Mouse (Mus musculus): ENCODE results near the gene Erfe. TPM values are rescaled to one million over a fixed set of nuclear protein-coding genes. Genes with fewer than 3 reads are reported as not detected.

Erfe gene
- polyA plus RNA-seq, 1 experiment from 2014 or later, result 1.1 TPM

DNA sequence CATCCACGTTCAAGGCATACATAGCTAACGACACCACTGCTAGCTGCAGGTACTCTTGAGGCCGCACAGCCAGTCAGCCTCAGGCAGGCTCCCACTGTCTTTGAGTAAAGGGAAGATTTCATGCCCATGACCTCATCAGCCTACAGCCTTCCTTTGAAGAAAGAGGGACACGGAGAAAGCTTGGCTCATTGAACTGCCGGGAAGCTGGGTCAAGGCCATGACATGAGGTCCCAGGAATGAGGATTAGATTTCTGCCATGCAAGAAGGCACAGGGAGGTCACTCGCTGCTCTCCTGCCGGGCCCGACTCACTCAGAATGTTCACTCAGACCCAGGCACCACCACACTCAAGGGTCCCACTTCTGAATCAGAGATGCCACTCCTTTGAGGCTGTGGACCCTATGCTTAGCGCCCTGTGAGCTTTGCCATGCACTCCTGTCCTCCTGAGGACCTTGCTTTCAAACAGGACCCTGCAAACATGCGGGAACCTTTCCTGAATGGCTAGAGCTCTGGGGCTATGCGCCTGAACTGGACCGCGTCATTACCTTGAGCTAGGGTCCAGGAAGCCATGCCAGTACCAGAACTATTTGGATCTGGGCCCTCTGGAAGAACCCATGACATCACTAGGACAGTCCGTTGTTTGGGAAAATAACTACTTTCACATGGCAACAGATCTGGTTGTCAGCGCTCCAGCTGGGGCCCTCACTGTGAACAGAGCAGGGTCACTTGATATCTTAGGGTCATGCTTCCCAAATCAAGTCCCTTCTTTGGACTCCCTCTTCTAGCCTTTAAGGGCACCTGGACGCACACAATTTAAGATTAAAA is 1.2 kb upstream of the Erfe start:
- Histone ChIP-seq H3K27me3 (ENCODE audit: control insufficient read depth, insufficient read depth, low read length) (peaks cover 4% of the 10 kb centered on the region; the same call in 1 of the 2 replicates), H3K4me2 (ENCODE audit: low read depth, severe bottlenecking) (no peak overlapping the region), H3K27ac (replicated peaks; ENCODE audit: low read depth, low read length) (no peak overlapping the region), H3K9ac (ENCODE audit: low read length) (no peak overlapping the region), H3K9me3 (ENCODE audit: control insufficient read depth, low read length) (peaks cover 2% of the 10 kb centered on the region; the same call in 1 of the 2 replicates), H3K4me3 (ENCODE audit: low read depth, low read length) (no peak overlapping the region), H3K36me3 (ENCODE audit: control insufficient read depth, insufficient read depth, low read length) (no peaks in the 10 kb centered on the region), H3K4me1 (ENCODE audit: control insufficient read depth, insufficient read depth, low read length) (peaks cover 8% of the 10 kb centered on the region)
- ATAC-seq (ENCODE audit: insufficient number of reproducible peaks, low FRiP score, low TSS enrichment, low read depth) (no peak), DNase-seq (ENCODE audit: low spot score) (no peak)
- 94% methylated on average over 16 of the region's 16 CpGs for WGBS

GRCm38 (mm10) chr1:91365816-91366214 is 415 bp upstream of the Erfe start:
- Histone ChIP-seq H3K9me3 (ENCODE audit: control insufficient read depth, low read length) (peaks cover 2% of the 10 kb centered on the region; the same call in 1 of the 2 replicates), H3K4me1 (ENCODE audit: control insufficient read depth, insufficient read depth, low read length) (peaks cover 8% of the 10 kb centered on the region), H3K4me2 (ENCODE audit: low read depth, severe bottlenecking) (peak overlapping the region; percentile 92), H3K27ac (replicated peaks; ENCODE audit: low read depth, low read length) (no peak overlapping the region), H3K4me3 (ENCODE audit: low read depth, low read length) (peak overlapping the region; percentile 43), H3K36me3 (ENCODE audit: control insufficient read depth, insufficient read depth, low read length) (no peaks in the 10 kb centered on the region), H3K27me3 (ENCODE audit: control insufficient read depth, insufficient read depth, low read length) (peaks cover 4% of the 10 kb centered on the region; the same call in 1 of the 2 replicates), H3K9ac (ENCODE audit: low read length) (no peak overlapping the region; the same call in 1 of the 2 replicates)
- DNase-seq (ENCODE audit: low spot score), result no peak
- WGBS, result 26% methylated on average over 8 of the region's 8 CpGs
- ATAC-seq (ENCODE audit: insufficient number of reproducible peaks, low FRiP score, low TSS enrichment, low read depth), result no peak

GRCm38 (mm10) chr1:91367295-91367694 is 1.1 kb downstream of the Erfe start:
- DNase-seq (ENCODE audit: low spot score) (no peak), ATAC-seq (ENCODE audit: insufficient number of reproducible peaks, low FRiP score, low TSS enrichment, low read depth) (no peak)
- H3K4me2 ChIP-seq (ENCODE audit: low read depth, severe bottlenecking), result no peak overlapping the region
- 93% methylated on average over 3 of the region's 3 CpGs for WGBS
- peaks cover 2% of the 10 kb centered on the region; the same call in 1 of the 2 replicates for H3K9me3 ChIP-seq (ENCODE audit: control insufficient read depth, low read length)
- peaks cover 8% of the 10 kb centered on the region for H3K4me1 ChIP-seq (ENCODE audit: control insufficient read depth, insufficient read depth, low read length)
- peaks cover 4% of the 10 kb centered on the region; the same call in 1 of the 2 replicates for H3K27me3 ChIP-seq (ENCODE audit: control insufficient read depth, insufficient read depth, low read length)
- no peak overlapping the region for H3K27ac ChIP-seq (replicated peaks; ENCODE audit: low read depth, low read length)
- H3K36me3 ChIP-seq (ENCODE audit: control insufficient read depth, insufficient read depth, low read length), result peaks cover 7% of the 10 kb centered on the region; the same call in 1 of the 2 replicates
- no peak overlapping the region for H3K9ac ChIP-seq (ENCODE audit: low read length)
- H3K4me3 ChIP-seq (ENCODE audit: low read depth, low read length), result no peak overlapping the region

DNA sequence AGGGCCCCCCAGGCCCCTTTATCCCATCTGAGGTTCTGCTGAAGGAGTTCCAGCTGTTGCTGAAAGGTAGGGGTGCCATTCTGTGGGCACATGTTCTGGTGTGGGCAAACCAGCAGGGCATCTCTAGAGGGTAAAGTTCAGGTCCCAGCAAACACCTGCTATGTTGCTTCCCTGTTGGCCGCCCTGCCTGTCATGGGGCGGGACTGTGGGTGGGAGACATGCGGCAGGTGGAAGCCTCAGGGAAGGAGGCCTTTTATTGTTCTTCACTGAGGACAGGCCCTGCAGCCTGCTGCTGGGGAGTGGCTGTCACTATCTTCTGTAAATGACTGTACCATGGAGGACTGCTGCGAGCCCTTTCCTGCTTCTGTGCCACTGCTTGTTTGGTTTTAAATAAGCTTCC is 3.2 kb downstream of the Erfe start:
- peaks cover 8% of the 10 kb centered on the region for H3K4me1 ChIP-seq (ENCODE audit: control insufficient read depth, insufficient read depth, low read length)
- no peak overlapping the region for H3K4me2 ChIP-seq (ENCODE audit: low read depth, severe bottlenecking)
- ATAC-seq (ENCODE audit: insufficient number of reproducible peaks, low FRiP score, low TSS enrichment, low read depth) (no peak), DNase-seq (ENCODE audit: low spot score) (no peak)
- no peak overlapping the region for H3K4me3 ChIP-seq (ENCODE audit: low read depth, low read length)
- H3K9ac ChIP-seq (ENCODE audit: low read length), result no peak overlapping the region
- WGBS, result 77% methylated on average over 4 of the region's 4 CpGs
- no peak overlapping the region for H3K27ac ChIP-seq (replicated peaks; ENCODE audit: low read depth, low read length)
- H3K36me3 ChIP-seq (ENCODE audit: control insufficient read depth, insufficient read depth, low read length), result peaks cover 16% of the 10 kb centered on the region; the same call in 1 of the 2 replicates
- peaks cover 4% of the 10 kb centered on the region; the same call in 1 of the 2 replicates for H3K27me3 ChIP-seq (ENCODE audit: control insufficient read depth, insufficient read depth, low read length)
- no peaks in the 10 kb centered on the region for H3K9me3 ChIP-seq (ENCODE audit: control insufficient read depth, low read length)

GRCm38 (mm10) chr1:91370055-91370454 is 3.8 kb downstream of the Erfe start:
- H3K9me3 ChIP-seq (ENCODE audit: control insufficient read depth, low read length), result no peaks in the 10 kb centered on the region
- H3K4me3 ChIP-seq (ENCODE audit: low read depth, low read length), result no peak overlapping the region
- no peak overlapping the region for H3K4me2 ChIP-seq (ENCODE audit: low read depth, severe bottlenecking)
- no peak overlapping the region for H3K27ac ChIP-seq (replicated peaks; ENCODE audit: low read depth, low read length)
- ATAC-seq (ENCODE audit: insufficient number of reproducible peaks, low FRiP score, low TSS enrichment, low read depth), result no peak
- no peak overlapping the region for H3K9ac ChIP-seq (ENCODE audit: low read length)
- H3K4me1 ChIP-seq (ENCODE audit: control insufficient read depth, insufficient read depth, low read length), result peaks cover 8% of the 10 kb centered on the region
- WGBS, result 90% methylated on average over 23 of the region's 23 CpGs
- DNase-seq (ENCODE audit: low spot score), result no peak
- peaks cover 18% of the 10 kb centered on the region; the same call in 1 of the 2 replicates for H3K36me3 ChIP-seq (ENCODE audit: control insufficient read depth, insufficient read depth, low read length)
- peaks cover 4% of the 10 kb centered on the region; the same call in 1 of the 2 replicates for H3K27me3 ChIP-seq (ENCODE audit: control insufficient read depth, insufficient read depth, low read length)

- no peak for ATAC-seq (ENCODE audit: insufficient number of reproducible peaks, low FRiP score, low TSS enrichment, low read depth)
- DNase-seq (ENCODE audit: low spot score), result no peak
- H3K4me3 ChIP-seq (ENCODE audit: low read depth, low read length), result no peak overlapping the region
- H3K4me2 ChIP-seq (ENCODE audit: low read depth, severe bottlenecking), result no peak overlapping the region
- peaks cover 31% of the 10 kb centered on the region; the same call in 1 of the 2 replicates for H3K36me3 ChIP-seq (ENCODE audit: control insufficient read depth, insufficient read depth, low read length)
- H3K27ac ChIP-seq (replicated peaks; ENCODE audit: low read depth, low read length), result no peak overlapping the region
- no peaks in the 10 kb centered on the region for H3K9me3 ChIP-seq (ENCODE audit: control insufficient read depth, low read length)
- WGBS, result 94% methylated on average over 6 of the region's 6 CpGs
- no peaks in the 10 kb centered on the region for H3K4me1 ChIP-seq (ENCODE audit: control insufficient read depth, insufficient read depth, low read length)
- H3K27me3 ChIP-seq (ENCODE audit: control insufficient read depth, insufficient read depth, low read length), result no peaks in the 10 kb centered on the region
- no peak overlapping the region for H3K9ac ChIP-seq (ENCODE audit: low read length)
Measured at GRCm38 (mm10) chr1:91373414-91373835, 7.2 kb downstream of the Erfe start.

DNA sequence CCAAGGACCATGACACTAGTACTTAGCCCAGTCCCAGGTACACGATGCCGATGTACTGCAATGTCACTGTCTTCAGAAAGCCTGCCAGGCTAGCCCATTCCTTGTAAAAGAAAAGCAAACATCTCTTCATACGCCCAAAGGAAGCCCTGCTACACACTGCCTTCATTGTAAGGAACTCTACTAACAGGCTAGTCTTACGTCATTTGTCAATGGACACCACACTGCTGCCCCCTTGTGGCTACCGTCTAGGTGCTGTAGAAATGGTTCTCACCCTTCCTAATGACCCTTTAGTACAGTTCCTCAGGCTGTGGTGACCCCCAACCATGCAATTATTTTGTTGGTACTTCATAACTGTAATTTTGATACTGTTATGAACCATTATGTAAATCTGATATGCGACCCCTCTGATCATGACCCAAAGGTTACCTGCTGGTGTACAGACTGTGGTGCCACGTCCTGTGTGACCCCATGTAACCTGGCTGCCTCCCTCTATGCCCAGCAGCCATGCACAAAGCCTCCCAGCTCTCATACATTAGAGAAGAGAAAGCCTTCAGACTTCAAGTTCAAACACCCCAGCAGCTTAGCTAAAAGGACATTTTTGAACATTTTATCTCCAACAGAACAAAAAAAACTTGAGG is 14.3 kb downstream of the Erfe start:
- peaks cover 48% of the 10 kb centered on the region; the same call in 1 of the 2 replicates for H3K36me3 ChIP-seq (ENCODE audit: control insufficient read depth, insufficient read depth, low read length)
- ATAC-seq (ENCODE audit: insufficient number of reproducible peaks, low FRiP score, low TSS enrichment, low read depth), result no peak
- peak; percentile 89 for DNase-seq (ENCODE audit: low spot score)
- H3K4me1 ChIP-seq (ENCODE audit: control insufficient read depth, insufficient read depth, low read length), result no peaks in the 10 kb centered on the region
- H3K9me3 ChIP-seq (ENCODE audit: control insufficient read depth, low read length), result no peaks in the 10 kb centered on the region
- no peaks in the 10 kb centered on the region for H3K27me3 ChIP-seq (ENCODE audit: control insufficient read depth, insufficient read depth, low read length)
- no peak overlapping the region for H3K4me2 ChIP-seq (ENCODE audit: low read depth, severe bottlenecking)
- no peak overlapping the region for H3K27ac ChIP-seq (replicated peaks; ENCODE audit: low read depth, low read length)
- 71% methylated on average over 7 of the region's 7 CpGs for WGBS
- H3K9ac ChIP-seq (ENCODE audit: low read length), result no peak overlapping the region
- no peak overlapping the region for H3K4me3 ChIP-seq (ENCODE audit: low read depth, low read length)

DNA sequence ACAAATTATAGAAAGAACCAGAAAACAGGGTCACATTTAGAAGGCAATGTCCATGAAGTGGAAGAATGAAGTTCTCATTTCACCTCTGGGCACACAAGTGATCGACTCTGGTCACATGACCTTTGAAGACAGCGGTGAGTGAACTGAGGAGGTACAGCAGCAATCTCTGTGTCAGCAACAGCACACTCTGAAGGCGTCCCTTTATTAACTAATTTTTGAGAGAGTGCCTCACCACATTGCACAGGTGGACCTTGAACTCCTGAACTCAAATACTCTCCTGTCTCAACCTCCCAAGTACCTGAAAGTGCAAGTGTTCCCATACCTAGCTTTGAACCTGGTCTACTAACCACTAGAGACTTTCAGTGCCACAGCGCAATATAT is 14.9 kb downstream of the Erfe start:
- H3K4me3 ChIP-seq (ENCODE audit: low read depth, low read length), result no peak overlapping the region
- ATAC-seq (ENCODE audit: insufficient number of reproducible peaks, low FRiP score, low TSS enrichment, low read depth) (no peak), DNase-seq (ENCODE audit: low spot score) (no peak)
- H3K36me3 ChIP-seq (ENCODE audit: control insufficient read depth, insufficient read depth, low read length), result peaks cover 48% of the 10 kb centered on the region; the same call in 1 of the 2 replicates
- no peak overlapping the region for H3K4me2 ChIP-seq (ENCODE audit: low read depth, severe bottlenecking)
- H3K9me3 ChIP-seq (ENCODE audit: control insufficient read depth, low read length), result no peaks in the 10 kb centered on the region
- no peak overlapping the region for H3K9ac ChIP-seq (ENCODE audit: low read length)
- no peaks in the 10 kb centered on the region for H3K4me1 ChIP-seq (ENCODE audit: control insufficient read depth, insufficient read depth, low read length)
- WGBS, result 94% methylated on average over 4 of the region's 4 CpGs
- H3K27me3 ChIP-seq (ENCODE audit: control insufficient read depth, insufficient read depth, low read length), result no peaks in the 10 kb centered on the region
- no peak overlapping the region for H3K27ac ChIP-seq (replicated peaks; ENCODE audit: low read depth, low read length)

Measured in limb, embryonic 11.5 days (tissue).